Mouse (Mus musculus): ENCODE measurements around the gene Myh8.

DNA sequence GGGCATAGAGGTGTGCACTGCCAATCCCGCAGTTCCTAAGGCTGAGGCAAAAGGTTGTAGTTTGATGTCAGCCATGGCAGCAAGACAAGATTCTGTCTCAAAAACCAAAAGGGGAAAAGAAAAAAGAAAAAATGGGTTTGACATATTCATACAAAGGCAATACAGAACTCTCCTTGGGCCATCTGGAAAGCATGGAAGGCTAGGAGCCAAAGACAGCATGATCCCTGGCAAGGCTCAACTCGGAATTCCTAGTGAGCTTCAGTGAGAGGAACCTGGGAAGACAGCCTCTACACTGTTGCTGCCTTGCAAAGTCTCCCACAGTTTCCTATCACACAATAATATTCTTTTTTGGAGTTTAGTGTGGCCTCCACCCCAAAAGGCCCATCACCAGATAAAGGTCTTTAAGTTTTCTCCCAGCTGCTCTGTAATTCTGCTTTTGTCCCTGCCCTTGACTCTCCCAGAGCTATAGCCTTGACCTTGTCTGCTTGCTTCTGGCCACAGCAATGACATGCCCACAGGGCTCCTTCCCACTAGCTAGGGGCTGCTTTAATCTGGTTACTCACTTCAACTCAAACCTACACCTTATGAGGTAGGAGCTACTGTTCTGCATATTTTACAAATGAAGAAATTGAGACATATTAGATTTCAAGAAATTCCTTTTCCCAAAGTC lies 68.4 kb downstream of the Myh8 start:
- no peak for TF ChIP-seq CHD2 (IDR thresholded peaks at IDR 0.05; ENCODE audit: low read depth, low read length)
- TF ChIP-seq ZC3H11A (IDR thresholded peaks at IDR 0.05; ENCODE audit: borderline replicate concordance, low read depth, low read length) = no peak
- no peak for TF ChIP-seq MAFK (IDR thresholded peaks at IDR 0.05; ENCODE audit: insufficient read depth, low read depth, low read length)
- TF ChIP-seq HCFC1 (IDR thresholded peaks at IDR 0.05; ENCODE audit: borderline replicate concordance, insufficient read depth, low read length) = no peak

Data from ES-E14 (cell line).